ENCODE assay signal across 16 mouse cellular contexts in the genomic region with DNA sequence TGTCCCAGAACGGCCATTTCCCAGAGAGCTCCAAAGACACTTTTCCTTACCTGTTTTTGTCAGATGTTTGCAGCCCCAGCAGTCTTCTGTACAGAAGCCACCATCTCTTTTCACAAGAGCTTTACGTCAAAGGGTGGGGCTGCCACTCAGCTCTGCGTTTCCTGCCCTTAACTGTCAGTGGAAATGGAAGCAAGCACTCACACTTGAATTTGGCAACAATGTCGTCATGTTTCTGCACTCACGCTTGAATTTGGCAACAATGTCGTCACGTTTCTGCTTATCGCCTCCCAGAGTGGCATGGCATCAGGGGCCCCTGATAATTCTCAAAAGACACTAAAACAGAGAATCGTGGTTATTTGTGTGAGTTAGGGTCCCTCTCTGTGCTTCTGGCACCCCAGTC.
A peak's percentile ranks its signal among the peaks of the same experiment; 100 is the strongest.
DNase-seq lines count a peak whose midpoint lies in the region; ATAC-seq and TF ChIP-seq lines count a peak whose summit lies in the region.
"Had no signal": no experiment of that assay in that cellular context is flagged by ENCODE, and none has a peak within 500 bp of the region (broad histone marks: within the 10 kb centered on the region; RNA-seq: fewer than 3 reads in every experiment).

No protein-coding gene starts in this region.

- peak; percentile 25; the same call in 1 of the 2 replicates for ATAC-seq in lung, postnatal 0 days
- peak; percentile 79 for ATAC-seq in liver, embryonic 14.5 days (ENCODE audit: insufficient read depth)
- ATAC-seq: Patski had no signal

- no peaks in the 10 kb centered on the region for H3K9me3 ChIP-seq in lung, postnatal 0 days (ENCODE audit: low read length)
- H3K9me3 ChIP-seq in liver, embryonic 14.5 days (ENCODE audit: control insufficient read depth, low read length): no peaks in the 10 kb centered on the region
- H3K9me3 ChIP-seq: embryonic facial prominence, embryonic 15.5 days; stomach, embryonic 15.5 days had no signal

- no peak for TF ChIP-seq CTCF in lung, postnatal 0 days (IDR thresholded peaks at IDR 0.05)
- no peak for TF ChIP-seq CTCF in liver, embryonic 14.5 days (IDR thresholded peaks at IDR 0.05; ENCODE audit: low read depth)

- no peak overlapping the region for H3K9ac ChIP-seq in lung, postnatal 0 days (replicated peaks; ENCODE audit: low read depth)
- peak overlapping the region; percentile 38 for H3K9ac ChIP-seq in liver, embryonic 14.5 days (replicated peaks)
- H3K9ac ChIP-seq: embryonic facial prominence, embryonic 15.5 days; stomach, embryonic 15.5 days had no signal

- peak; percentile 54 for DNase-seq in lung, postnatal 0 days (ENCODE audit: low spot score)
- no peak for DNase-seq in lung, postnatal 14 days
- peak; percentile 66 for DNase-seq in c-Kit-positive CD71-positive TER-119-positive erythroid progenitor cells, embryonic 14.5 days (ENCODE audit: low spot score)
- DNase-seq in liver, embryonic 14.5 days (ENCODE audit: low read depth in 3 of 3, low spot score in 3 of 3): peak; percentile 55 to 63 (median 57)
- peak; percentile 34 to 49 for DNase-seq in thymus, postnatal 10 days (ENCODE audit: low spot score in 2 of 2)
- no peak for DNase-seq in layer of hippocampus, postnatal 10 days (ENCODE audit: low spot score in 2 of 2)
- DNase-seq in right cerebral cortex, postnatal 4 days: no peak
- DNase-seq in gastrocnemius, postnatal 14 days: no peak
- DNase-seq: adrenal gland, postnatal 36 days; B cell, adult 2 months; cerebellum, postnatal 10 days; retina, postnatal 1 day had no signal

- H3K36me3 ChIP-seq in lung, postnatal 0 days (ENCODE audit: insufficient read depth, low read length): no peaks in the 10 kb centered on the region
- H3K36me3 ChIP-seq in liver, embryonic 14.5 days (replicated peaks; ENCODE audit: control insufficient read depth, insufficient read depth, low read depth): no peaks in the 10 kb centered on the region
- H3K36me3 ChIP-seq: embryonic facial prominence, embryonic 15.5 days; stomach, embryonic 15.5 days had no signal

- no peak overlapping the region for H3K4me2 ChIP-seq in lung, postnatal 0 days (replicated peaks; ENCODE audit: low read depth, low read length)
- peak overlapping the region; percentile 70 for H3K4me2 ChIP-seq in liver, embryonic 14.5 days (ENCODE audit: low read depth)
- H3K4me2 ChIP-seq: embryonic facial prominence, embryonic 15.5 days; heart, embryonic 11.5 days; stomach, embryonic 15.5 days had no signal

- H3K4me3 ChIP-seq in lung, postnatal 0 days (ENCODE audit: low read depth, low read length): no peak overlapping the region
- peak overlapping the region; percentile 12 to 38; a peak in 3 of 4 replicates for H3K4me3 ChIP-seq in liver, embryonic 14.5 days (ENCODE audit: insufficient read depth in 1 of 2, low read depth in 2 of 2, low read length in 2 of 2)
- H3K4me3 ChIP-seq: embryonic facial prominence, embryonic 15.5 days; stomach, embryonic 15.5 days had no signal

- H3K4me1 ChIP-seq in lung, postnatal 0 days (ENCODE audit: insufficient read depth, low read depth, low read length): no peaks in the 10 kb centered on the region
- H3K4me1 ChIP-seq in liver, embryonic 14.5 days (replicated peaks; ENCODE audit: control insufficient read depth in 2 of 2, insufficient read depth in 2 of 2, low read length in 1 of 2): peaks cover 22 to 32% of the 10 kb centered on the region in 2 experiments

- no peak overlapping the region for H3K27ac ChIP-seq in lung, postnatal 0 days (ENCODE audit: low read length)
- H3K27ac ChIP-seq in liver, embryonic 14.5 days: peak overlapping the region; percentile 60
- H3K27ac ChIP-seq: embryonic facial prominence, embryonic 15.5 days; stomach, embryonic 15.5 days had no signal

- intact Hi-C loops in gastrocnemius, postnatal 14 days (cut with DNase I; ENCODE audit: low total_unique reads): no loop called here

- H3K27me3 ChIP-seq in lung, postnatal 0 days (replicated peaks; ENCODE audit: insufficient read depth, low read length): no peaks in the 10 kb centered on the region
- no peaks in the 10 kb centered on the region for H3K27me3 ChIP-seq in liver, embryonic 14.5 days (ENCODE audit: control insufficient read depth, insufficient read depth, low read length)
- H3K27me3 ChIP-seq: embryonic facial prominence, embryonic 15.5 days; Patski; stomach, embryonic 15.5 days had no signal

- no peak for TF ChIP-seq EP300 in lung, postnatal 0 days (IDR thresholded peaks at IDR 0.05)
- 0 out of 2 replicates have a peak, but pooled peaks have one; percentile 45 for TF ChIP-seq EP300 in liver, embryonic 14.5 days (IDR thresholded peaks at IDR 0.05; ENCODE audit: low read depth)

- 43% methylated on average over 9 of the region's 9 CpGs for WGBS in lung, postnatal 0 days
- WGBS in liver, embryonic 14.5 days (ENCODE audit: insufficient replicate concordance): 12% methylated on average over 9 of the region's 9 CpGs

Comparison
In these comparisons a context has a peak if more than half of its experiments do, and no peak if none do; other contexts are left out.
1. DNase-seq: peak in lung, postnatal 0 days (single experiment), c-Kit-positive CD71-positive TER-119-positive erythroid progenitor cells, embryonic 14.5 days (single experiment), liver, embryonic 14.5 days (3 of 3) and thymus, postnatal 10 days (2 of 2); none in lung, postnatal 14 days (single experiment), layer of hippocampus, postnatal 10 days (0 of 2), right cerebral cortex, postnatal 4 days (single experiment) and gastrocnemius, postnatal 14 days (single experiment).